Mouse (Mus musculus): ENCODE data around the gene Panx2. TPM values are rescaled to one million over a fixed set of nuclear protein-coding genes. Genes with fewer than 3 reads are reported as not detected.
A peak's percentile ranks its signal among the peaks of the same experiment; 100 is the strongest.

The Panx2 gene
- polyA plus RNA-seq, 1 experiment: not detected

DNA sequence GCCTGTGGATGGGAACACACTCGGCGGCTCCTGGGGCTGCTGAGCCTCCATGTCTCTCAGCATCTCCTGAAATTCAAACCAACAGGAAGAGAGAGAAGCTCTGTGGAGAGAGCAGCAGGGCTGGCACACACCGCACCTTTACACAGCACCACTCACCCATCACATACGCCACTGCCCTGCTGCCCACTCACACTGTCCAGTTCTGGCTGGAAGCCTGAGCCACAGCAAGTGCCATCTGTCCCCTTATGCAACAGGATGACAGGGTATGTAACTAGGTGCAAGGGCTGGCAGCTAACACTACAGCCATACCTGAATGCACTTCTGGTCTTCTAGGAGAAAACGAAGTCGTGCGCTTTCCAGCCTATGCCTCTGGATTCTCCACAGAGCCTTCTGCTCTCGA lies 44.9 kb downstream of the Panx2 start:
- Histone ChIP-seq H3K4me1 (ENCODE audit: control insufficient read depth, insufficient read depth, low read length) (no peaks in the 10 kb centered on the region), H3K27ac (ENCODE audit: insufficient read depth, low read depth, low read length) (no peak overlapping the region), H3K4me3 (ENCODE audit: insufficient read depth, low read depth, low read length) (no peak overlapping the region)
- 92% methylated on average over 8 of the region's 8 CpGs for WGBS
- TF ChIP-seq CTCF (IDR thresholded peaks at IDR 0.05; ENCODE audit: insufficient read depth, low read depth, low read length) (no peak), POLR2A (IDR thresholded peaks at IDR 0.05; ENCODE audit: insufficient read depth, low read depth, low read length) (no peak)

DNA sequence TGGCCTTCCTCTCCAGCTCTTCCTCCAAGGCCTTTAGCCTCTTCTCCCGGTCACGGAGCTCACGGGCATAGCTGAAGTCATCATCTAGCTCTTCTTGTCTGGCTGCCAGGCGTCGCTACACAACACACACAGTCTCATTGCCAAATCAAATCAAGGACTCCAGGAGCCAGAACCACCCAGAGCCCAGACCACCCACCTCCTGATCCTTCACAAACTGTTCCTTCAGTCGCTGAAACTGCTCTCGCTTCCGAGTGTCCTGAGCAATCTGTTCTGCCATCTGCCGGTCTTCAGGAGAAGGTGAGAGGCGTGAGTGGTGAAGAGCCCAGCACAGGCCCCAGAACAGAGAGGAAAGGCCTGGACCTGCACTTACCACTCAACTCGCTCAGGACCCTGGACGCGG lies 46.5 kb downstream of the Panx2 start:
- TF ChIP-seq CTCF (IDR thresholded peaks at IDR 0.05; ENCODE audit: insufficient read depth, low read depth, low read length) (no peak), POLR2A (IDR thresholded peaks at IDR 0.05; ENCODE audit: insufficient read depth, low read depth, low read length) (no peak)
- 81% methylated on average over 13 of the region's 13 CpGs for WGBS
- Histone ChIP-seq H3K4me1 (ENCODE audit: control insufficient read depth, insufficient read depth, low read length) (no peaks in the 10 kb centered on the region), H3K27ac (ENCODE audit: insufficient read depth, low read depth, low read length) (no peak overlapping the region), H3K4me3 (ENCODE audit: insufficient read depth, low read depth, low read length) (no peak overlapping the region)

DNA sequence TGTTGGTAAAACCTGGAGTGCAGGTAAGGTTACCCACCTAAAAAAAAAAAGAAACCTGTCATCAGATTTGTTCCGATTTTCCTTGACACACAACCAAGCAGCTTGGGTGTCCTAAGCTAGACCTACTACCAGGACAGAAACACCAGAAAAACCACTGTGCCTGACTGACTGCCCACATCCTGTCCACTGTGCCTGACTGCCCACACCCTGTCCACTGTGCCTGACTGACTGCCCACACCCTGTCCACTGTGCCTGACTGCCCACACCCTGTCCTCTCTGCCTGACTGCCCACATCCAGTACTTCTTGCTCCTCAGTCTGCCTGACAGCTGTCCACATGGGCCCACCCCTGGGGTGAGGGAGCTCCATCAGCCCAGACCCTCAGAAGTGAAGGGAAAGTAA lies 47.4 kb downstream of the Panx2 start:
- no peak for TF ChIP-seq CTCF (IDR thresholded peaks at IDR 0.05; ENCODE audit: insufficient read depth, low read depth, low read length)
- no peak for TF ChIP-seq POLR2A (IDR thresholded peaks at IDR 0.05; ENCODE audit: insufficient read depth, low read depth, low read length)
- H3K27ac ChIP-seq (ENCODE audit: insufficient read depth, low read depth, low read length): no peak overlapping the region
- WGBS: 95% methylated on average over 1 of the region's 1 CpGs
- no peak overlapping the region for H3K4me3 ChIP-seq (ENCODE audit: insufficient read depth, low read depth, low read length)
- H3K4me1 ChIP-seq (ENCODE audit: control insufficient read depth, insufficient read depth, low read length): no peaks in the 10 kb centered on the region

DNA sequence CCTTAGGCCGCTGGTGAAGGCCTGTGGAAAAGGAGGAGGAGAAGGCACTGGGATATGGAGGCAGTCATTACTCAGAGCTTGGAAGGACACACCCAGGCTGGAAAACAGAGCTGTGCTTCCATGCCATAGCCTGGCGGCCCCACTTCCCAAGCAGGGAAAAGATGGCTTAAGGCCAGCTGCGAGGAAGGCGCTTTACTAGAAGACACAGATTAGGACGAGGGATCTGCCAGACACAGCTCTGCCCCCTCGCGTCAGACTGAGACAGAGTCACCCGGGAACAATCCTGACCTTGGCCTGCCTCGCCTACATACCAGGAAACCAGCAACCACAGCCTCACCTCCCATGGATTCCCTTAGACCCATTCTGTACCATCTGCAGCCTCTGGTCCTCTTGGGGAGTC lies 50.6 kb downstream of the Panx2 start:
- 67% methylated on average over 9 of the region's 9 CpGs for WGBS
- no peak overlapping the region for H3K4me3 ChIP-seq (ENCODE audit: insufficient read depth, low read depth, low read length)
- no peak overlapping the region for H3K27ac ChIP-seq (ENCODE audit: insufficient read depth, low read depth, low read length)
- H3K4me1 ChIP-seq (ENCODE audit: control insufficient read depth, insufficient read depth, low read length): no peaks in the 10 kb centered on the region
- TF ChIP-seq CTCF (IDR thresholded peaks at IDR 0.05; ENCODE audit: insufficient read depth, low read depth, low read length): no peak
- TF ChIP-seq POLR2A (IDR thresholded peaks at IDR 0.05; ENCODE audit: insufficient read depth, low read depth, low read length): no peak

DNA sequence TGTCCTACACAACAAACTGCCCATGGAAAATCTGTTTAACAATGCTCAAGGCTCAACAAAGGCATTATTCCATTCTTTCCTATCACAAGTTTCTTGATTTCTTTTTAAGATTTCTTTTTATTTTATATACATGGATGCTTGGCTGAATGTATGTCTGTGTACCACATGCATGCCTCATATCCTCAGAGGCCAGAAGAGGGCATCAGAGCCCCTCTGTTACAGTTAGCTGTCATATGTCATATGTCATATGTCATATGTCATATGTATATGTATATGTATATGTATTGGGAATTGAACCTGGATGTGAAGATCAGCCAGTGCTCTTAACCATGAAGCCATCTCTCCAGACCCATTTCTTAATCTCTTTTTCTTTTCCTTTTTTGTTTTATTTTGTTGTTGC lies 58.5 kb downstream of the Panx2 start:
- Histone ChIP-seq H3K4me3 (ENCODE audit: insufficient read depth, low read depth, low read length) (no peak overlapping the region), H3K4me1 (ENCODE audit: control insufficient read depth, insufficient read depth, low read length) (peaks cover 17% of the 10 kb centered on the region), H3K27ac (ENCODE audit: insufficient read depth, low read depth, low read length) (no peak overlapping the region)
- TF ChIP-seq POLR2A (IDR thresholded peaks at IDR 0.05; ENCODE audit: insufficient read depth, low read depth, low read length) (no peak), CTCF (IDR thresholded peaks at IDR 0.05; ENCODE audit: insufficient read depth, low read depth, low read length) (no peak)

DNA sequence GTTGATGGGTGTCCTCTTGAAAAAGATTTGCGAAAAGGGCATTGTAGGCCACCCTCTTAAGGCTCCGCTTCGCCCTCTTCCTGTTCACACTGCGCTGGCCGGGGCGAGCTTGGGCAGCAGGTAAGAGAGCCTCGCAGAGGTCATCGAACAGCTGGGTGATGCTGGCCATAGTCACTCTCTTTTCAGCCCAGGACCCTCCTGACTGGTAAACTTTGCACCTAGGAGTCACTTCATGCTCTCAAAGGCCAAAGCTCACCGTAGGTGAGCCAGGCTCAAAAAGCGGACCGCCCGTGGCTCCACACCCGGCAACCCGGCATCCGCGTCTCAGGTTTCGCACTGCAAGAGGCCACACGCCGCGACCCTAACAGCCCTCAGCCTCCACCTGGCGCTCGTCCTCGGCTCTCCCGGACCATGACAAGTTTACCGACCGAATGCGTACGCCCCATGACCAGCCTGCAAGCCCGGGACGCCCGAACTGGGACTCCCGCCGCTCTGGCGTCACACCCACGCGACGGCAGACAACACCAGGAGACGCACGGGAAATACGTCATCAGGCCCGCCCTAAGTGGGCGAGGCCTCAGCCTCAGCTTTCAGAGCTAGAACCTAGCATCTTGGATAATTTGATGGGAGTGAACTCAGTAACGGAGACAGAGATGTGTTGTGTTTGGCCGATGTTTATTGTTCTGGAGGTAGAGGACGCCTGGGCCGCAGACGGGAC lies 63.3 kb downstream of the Panx2 start, which contains the start of gene Tubgcp6:
Gene Tubgcp6, minus strand, starts transcription at position 464 of the 718 bp plus-strand sequence.
- Histone ChIP-seq H3K27ac (ENCODE audit: insufficient read depth, low read depth, low read length) (peak within 1 kb of the TSS; percentile 47), H3K4me3 (ENCODE audit: insufficient read depth, low read depth, low read length) (peak within 1 kb of the TSS; percentile 81), H3K4me1 (ENCODE audit: control insufficient read depth, insufficient read depth, low read length) (peaks cover 32% of the 10 kb centered on the region)
- TF ChIP-seq POLR2A (IDR thresholded peaks at IDR 0.05; ENCODE audit: insufficient read depth, low read depth, low read length) (peak; percentile 74; the same call in 1 of the 2 replicates), CTCF (IDR thresholded peaks at IDR 0.05; ENCODE audit: insufficient read depth, low read depth, low read length) (no peak)
- WGBS: under 1% methylated on average over 47 of the region's 47 CpGs

Other genes starting within 250 kb of the Panx2 start
- gene Alg12, start 240.4 kb upstream of the Panx2 start, polyA plus RNA-seq (2012; ENCODE audit: insufficient read depth, insufficient read length, low replicate concordance, missing spikeins): not detected in 2 replicates
- gene Creld2, start 240.1 kb upstream of the Panx2 start, polyA plus RNA-seq (2012; ENCODE audit: insufficient read depth, insufficient read length, low replicate concordance, missing spikeins): not detected in 2 replicates
- not detected in 2 replicates for gene Pim3, start 197.5 kb upstream of the Panx2 start, polyA plus RNA-seq (2012; ENCODE audit: insufficient read depth, insufficient read length, low replicate concordance, missing spikeins)
- not detected in 2 replicates for gene Ttll8, start 105.3 kb upstream of the Panx2 start, polyA plus RNA-seq (2012; ENCODE audit: insufficient read depth, insufficient read length, low replicate concordance, missing spikeins)
- not detected in 2 replicates for gene Mlc1, start 80.7 kb upstream of the Panx2 start, polyA plus RNA-seq (2012; ENCODE audit: insufficient read depth, insufficient read length, low replicate concordance, missing spikeins)
- gene Mov10l1, start 76.8 kb upstream of the Panx2 start, polyA plus RNA-seq (2012; ENCODE audit: insufficient read depth, insufficient read length, low replicate concordance, missing spikeins): not detected in 2 replicates
- not detected in 2 replicates for gene Trabd, start 15.4 kb downstream of the Panx2 start, polyA plus RNA-seq (2012; ENCODE audit: insufficient read depth, insufficient read length, low replicate concordance, missing spikeins)
- gene Selenoo, start 29.4 kb downstream of the Panx2 start, polyA plus RNA-seq (2012; ENCODE audit: insufficient read depth, insufficient read length, low replicate concordance, missing spikeins): not detected in 2 replicates
- gene Tubgcp6, start 63.4 kb downstream of the Panx2 start, polyA plus RNA-seq (2012; ENCODE audit: insufficient read depth, insufficient read length, low replicate concordance, missing spikeins): 77.8 TPM in 1 of 2 replicates, not detected in the other
- gene Hdac10, start 69.0 kb downstream of the Panx2 start, polyA plus RNA-seq (2012; ENCODE audit: insufficient read depth, insufficient read length, low replicate concordance, missing spikeins): not detected in 2 replicates
- gene Mapk12, start 81.0 kb downstream of the Panx2 start, polyA plus RNA-seq (2012; ENCODE audit: insufficient read depth, insufficient read length, low replicate concordance, missing spikeins): not detected in 2 replicates
- not detected in 2 replicates for gene Mapk11, start 89.9 kb downstream of the Panx2 start, polyA plus RNA-seq (2012; ENCODE audit: insufficient read depth, insufficient read length, low replicate concordance, missing spikeins)
- gene Plxnb2, start 121.1 kb downstream of the Panx2 start, polyA plus RNA-seq (2012; ENCODE audit: insufficient read depth, insufficient read length, low replicate concordance, missing spikeins): 46.6 TPM in 1 of 2 replicates, not detected in the other
- gene Dennd6b, start 136.8 kb downstream of the Panx2 start, polyA plus RNA-seq (2012; ENCODE audit: insufficient read depth, insufficient read length, low replicate concordance, missing spikeins): not detected in 2 replicates
- gene Ppp6r2, start 151.8 kb downstream of the Panx2 start, polyA plus RNA-seq (2012; ENCODE audit: insufficient read depth, insufficient read length, low replicate concordance, missing spikeins): not detected in 2 replicates

Data from olfactory bulb, adult 2 months (tissue).